ENCODE assay signal across 19 mouse cellular contexts in genomic region chr9:70520651-70521050, GRCm38 (mm10). TPM values are rescaled to one million over a fixed set of nuclear protein-coding genes. Genes with fewer than 3 reads are reported as not detected.
DNase-seq lines count a peak whose midpoint lies in the region; TF ChIP-seq lines count a peak whose summit lies in the region.
"Had no signal": no experiment of that assay in that cellular context is flagged by ENCODE, and none has a peak within 500 bp of the region (broad histone marks: within the 10 kb centered on the region; RNA-seq: fewer than 3 reads in every experiment).

No protein-coding gene starts in this region.

- 59% methylated on average over 3 of the region's 3 CpGs for WGBS in kidney, adult 2 months

- no peaks in the 10 kb centered on the region for H3K36me3 ChIP-seq in kidney, adult 2 months (ENCODE audit: control insufficient read depth, insufficient read depth, low read length)
- H3K36me3 ChIP-seq: embryonic facial prominence, embryonic 13.5 days; embryonic facial prominence, embryonic 15.5 days; forebrain, embryonic 10.5 days; forebrain, embryonic 12.5 days had no signal

- TF ChIP-seq CTCF in kidney, adult 2 months (conservative IDR thresholded peaks at IDR 0.05; ENCODE audit: insufficient read depth, insufficient read length, low read depth, low read length): no peak

- peak; percentile 58 for DNase-seq in kidney, adult 2 months
- no peak for DNase-seq in kidney, adult 18-20 months
- DNase-seq in kidney, postnatal 36 days: peak; percentile 25 to 36
- no peak for DNase-seq in kidney, postnatal 25 days
- DNase-seq: adrenal gland, adult 2 months; adrenal gland, postnatal 10 days; adrenal gland, postnatal 25 days; cerebellum, adult 11 months; cerebellum, adult 18-20 months; cerebellum, adult 8-10 months; cerebellum, adult 9-11 months; cerebellum, postnatal 14 days; cerebellum, postnatal 36 days; embryo, embryonic 11 days had no signal

- H3K4me1 ChIP-seq in kidney, adult 2 months (ENCODE audit: control insufficient read depth, insufficient read depth, low read length): peaks cover 3% of the 10 kb centered on the region; the same call in 1 of the 2 replicates
- H3K4me1 ChIP-seq: embryonic facial prominence, embryonic 13.5 days; embryonic facial prominence, embryonic 15.5 days; forebrain, embryonic 10.5 days; forebrain, embryonic 12.5 days had no signal

- H3K4me3 ChIP-seq in kidney, adult 2 months (ENCODE audit: insufficient read depth, low read depth, low read length): no peak overlapping the region
- H3K4me3 ChIP-seq: embryonic facial prominence, embryonic 13.5 days; embryonic facial prominence, embryonic 15.5 days; erythroblast, embryonic 14.5 days; forebrain, embryonic 10.5 days; forebrain, embryonic 12.5 days had no signal

- no peak for TF ChIP-seq POLR2A in kidney, adult 2 months (IDR thresholded peaks at IDR 0.05; ENCODE audit: low read depth, low read length)

- peak overlapping the region; percentile 98 for H3K27ac ChIP-seq in kidney, adult 2 months (ENCODE audit: insufficient read depth, low read depth, low read length)
- H3K27ac ChIP-seq: embryonic facial prominence, embryonic 13.5 days; embryonic facial prominence, embryonic 15.5 days; forebrain, embryonic 10.5 days; forebrain, embryonic 12.5 days had no signal

- H3K27me3 ChIP-seq in kidney, adult 2 months (replicated peaks; ENCODE audit: control insufficient read depth, insufficient read depth, low read length): no peaks in the 10 kb centered on the region
- H3K27me3 ChIP-seq: embryonic facial prominence, embryonic 13.5 days; embryonic facial prominence, embryonic 15.5 days; forebrain, embryonic 12.5 days had no signal

RNA-seq across cellular contexts. Expression of gene Rnf111, which starts 17.1 kb away (rescaled TPM):
- polyA plus RNA-seq in kidney, adult 2 months (2012; rRNA removed): 29.4 and 30.6 TPM in 2 replicates

RNA-seq across cellular contexts. Expression of gene Sltm, which starts 21.9 kb away (rescaled TPM):
- polyA plus RNA-seq in kidney, adult 2 months (2012; rRNA removed): 6.5 and 8.0 TPM in 2 replicates

Comparison
In these comparisons a context has a peak if more than half of its experiments do, and no peak if none do; other contexts are left out.
1. DNase-seq: peak in kidney, adult 2 months (single experiment) and kidney, postnatal 36 days (2 of 2); none in kidney, adult 18-20 months (single experiment) and kidney, postnatal 25 days (0 of 2).